Mouse (Mus musculus): ENCODE measurements at regions not wholly inside any gene's neighbourhood (a gene's known extent, or its start where the extent isn't known, plus 50 kb on each side); places are given as distances from the start of the nearest gene placed in this dataset.

GRCm38 (mm10) chr10:111111020-111111419 is 53.5 kb upstream of the Osbpl8 start:
- H3K27me3 ChIP-seq (ENCODE audit: insufficient read depth, poor library complexity, severe bottlenecking): no peaks in the 10 kb centered on the region
- no peaks in the 10 kb centered on the region for H3K36me3 ChIP-seq
- H3K4me3 ChIP-seq: no peak overlapping the region
- H3K4me1 ChIP-seq (replicated peaks): no peaks in the 10 kb centered on the region; the same call in 1 of the 2 replicates
- DNase-seq (ENCODE audit: low spot score): no peak
- no peaks in the 10 kb centered on the region for H3K9me3 ChIP-seq
- H3K27ac ChIP-seq: no peak overlapping the region
- WGBS: 85% methylated on average over 10 of the region's 10 CpGs

- H3K9me3 ChIP-seq: no peaks in the 10 kb centered on the region
- no peaks in the 10 kb centered on the region; the same call in 1 of the 2 replicates for H3K4me1 ChIP-seq (replicated peaks)
- WGBS: 47% methylated on average over 24 of the region's 24 CpGs
- no peaks in the 10 kb centered on the region for H3K36me3 ChIP-seq
- no peak overlapping the region for H3K27ac ChIP-seq
- no peaks in the 10 kb centered on the region for H3K27me3 ChIP-seq (ENCODE audit: insufficient read depth, poor library complexity, severe bottlenecking)
- H3K4me3 ChIP-seq: peak overlapping the region; percentile 36
- peak; percentile 66 for DNase-seq (ENCODE audit: low spot score)
These were observed 55.6 kb upstream of the Osbpl8 start for GRCm38 (mm10) chr10:111108658-111109633.

- Histone ChIP-seq H3K4me3 (no peak overlapping the region), H3K36me3 (no peaks in the 10 kb centered on the region), H3K27ac (no peak overlapping the region), H3K27me3 (ENCODE audit: insufficient read depth, poor library complexity, severe bottlenecking) (no peaks in the 10 kb centered on the region), H3K9me3 (no peaks in the 10 kb centered on the region), H3K4me1 (replicated peaks) (no peaks in the 10 kb centered on the region; the same call in 1 of the 2 replicates)
- 86% methylated on average over 5 of the region's 5 CpGs for WGBS
- no peak for DNase-seq (ENCODE audit: low spot score)
These were observed 56.7 kb upstream of the Osbpl8 start for GRCm38 (mm10) chr10:111107852-111108251.

- no peak overlapping the region for H3K4me3 ChIP-seq
- no peaks in the 10 kb centered on the region for H3K36me3 ChIP-seq
- no peaks in the 10 kb centered on the region; the same call in 1 of the 2 replicates for H3K4me1 ChIP-seq (replicated peaks)
- H3K9me3 ChIP-seq: no peaks in the 10 kb centered on the region
- no peak overlapping the region for H3K27ac ChIP-seq
- DNase-seq (ENCODE audit: low spot score): peak; percentile 47
- 68% methylated on average over 7 of the region's 7 CpGs for WGBS
- no peaks in the 10 kb centered on the region for H3K27me3 ChIP-seq (ENCODE audit: insufficient read depth, poor library complexity, severe bottlenecking)
These were observed 57.2 kb upstream of the Osbpl8 start for GRCm38 (mm10) chr10:111107387-111107786.

GRCm38 (mm10) chr10:111106411-111106810 is 58.1 kb upstream of the Osbpl8 start:
- H3K9me3 ChIP-seq: no peaks in the 10 kb centered on the region
- 78% methylated on average over 5 of the region's 5 CpGs for WGBS

GRCm38 (mm10) chr10:111105662-111106061 is 58.9 kb upstream of the Osbpl8 start:
- Histone ChIP-seq H3K36me3 (no peaks in the 10 kb centered on the region), H3K4me3 (no peak overlapping the region), H3K4me1 (replicated peaks) (no peaks in the 10 kb centered on the region; the same call in 1 of the 2 replicates), H3K27me3 (ENCODE audit: insufficient read depth, poor library complexity, severe bottlenecking) (no peaks in the 10 kb centered on the region), H3K27ac (no peak overlapping the region), H3K9me3 (no peaks in the 10 kb centered on the region)
- no peak for DNase-seq (ENCODE audit: low spot score)
- WGBS: 93% methylated on average over 5 of the region's 5 CpGs

More at GRCm38 (mm10) chr10:111106411-111106810, 58.1 kb upstream of the Osbpl8 start:
- no peaks in the 10 kb centered on the region for H3K27me3 ChIP-seq (ENCODE audit: insufficient read depth, poor library complexity, severe bottlenecking)
- no peaks in the 10 kb centered on the region; the same call in 1 of the 2 replicates for H3K4me1 ChIP-seq (replicated peaks)
- H3K36me3 ChIP-seq: no peaks in the 10 kb centered on the region
- no peak overlapping the region for H3K4me3 ChIP-seq
- H3K27ac ChIP-seq: no peak overlapping the region
- DNase-seq (ENCODE audit: low spot score): no peak

GRCm38 (mm10) chr10:111103512-111103911 is 61.0 kb upstream of the Osbpl8 start:
- Histone ChIP-seq H3K27ac (no peak overlapping the region), H3K27me3 (ENCODE audit: insufficient read depth, poor library complexity, severe bottlenecking) (no peaks in the 10 kb centered on the region), H3K4me1 (replicated peaks) (peaks cover 11% of the 10 kb centered on the region), H3K9me3 (no peaks in the 10 kb centered on the region), H3K36me3 (no peaks in the 10 kb centered on the region), H3K4me3 (no peak overlapping the region)
- WGBS: 82% methylated on average over 5 of the region's 5 CpGs
- DNase-seq (ENCODE audit: low spot score): no peak

- 87% methylated on average over 14 of the region's 14 CpGs for WGBS
- H3K36me3 ChIP-seq: no peaks in the 10 kb centered on the region
- no peak overlapping the region for H3K4me3 ChIP-seq
- H3K27me3 ChIP-seq (ENCODE audit: insufficient read depth, poor library complexity, severe bottlenecking): no peaks in the 10 kb centered on the region
- DNase-seq (ENCODE audit: low spot score): no peak
- no peaks in the 10 kb centered on the region for H3K9me3 ChIP-seq
- H3K4me1 ChIP-seq (replicated peaks): peaks cover 11% of the 10 kb centered on the region
- no peak overlapping the region for H3K27ac ChIP-seq
These were observed 61.5 kb upstream of the Osbpl8 start for GRCm38 (mm10) chr10:111103086-111103485.

- no peak overlapping the region for H3K27ac ChIP-seq
- H3K36me3 ChIP-seq: no peaks in the 10 kb centered on the region
- peaks cover 20% of the 10 kb centered on the region for H3K4me1 ChIP-seq (replicated peaks)
- H3K27me3 ChIP-seq (ENCODE audit: insufficient read depth, poor library complexity, severe bottlenecking): no peaks in the 10 kb centered on the region
- DNase-seq (ENCODE audit: low spot score): no peak
- WGBS: 82% methylated on average over 18 of the region's 18 CpGs
- H3K4me3 ChIP-seq: no peak overlapping the region
- no peaks in the 10 kb centered on the region for H3K9me3 ChIP-seq
These were observed 62.4 kb upstream of the Osbpl8 start for GRCm38 (mm10) chr10:111101901-111102761.

- 43% methylated on average over 7 of the region's 7 CpGs for WGBS
- no peak overlapping the region for H3K4me3 ChIP-seq
- H3K4me1 ChIP-seq (replicated peaks): peaks cover 21% of the 10 kb centered on the region
- no peaks in the 10 kb centered on the region for H3K27me3 ChIP-seq (ENCODE audit: insufficient read depth, poor library complexity, severe bottlenecking)
- no peaks in the 10 kb centered on the region for H3K36me3 ChIP-seq
- peak; percentile 71 for DNase-seq (ENCODE audit: low spot score)
- H3K27ac ChIP-seq: peak overlapping the region; percentile 83
- H3K9me3 ChIP-seq: no peaks in the 10 kb centered on the region
These were observed 64.6 kb upstream of the Osbpl8 start for GRCm38 (mm10) chr10:111099812-111100464.

GRCm38 (mm10) chr10:111099059-111099811 is 65.3 kb upstream of the Osbpl8 start:
- Histone ChIP-seq H3K4me3 (no peak overlapping the region), H3K4me1 (replicated peaks) (peaks cover 24% of the 10 kb centered on the region), H3K27ac (peak overlapping the region; percentile 83), H3K9me3 (no peaks in the 10 kb centered on the region), H3K27me3 (ENCODE audit: insufficient read depth, poor library complexity, severe bottlenecking) (no peaks in the 10 kb centered on the region), H3K36me3 (no peaks in the 10 kb centered on the region)
- 70% methylated on average over 5 of the region's 5 CpGs for WGBS
- DNase-seq (ENCODE audit: low spot score): no peak

GRCm38 (mm10) chr10:111097245-111097644 is 67.3 kb upstream of the Osbpl8 start:
- Histone ChIP-seq H3K27ac (no peak overlapping the region), H3K4me3 (no peak overlapping the region), H3K36me3 (no peaks in the 10 kb centered on the region), H3K4me1 (replicated peaks) (peaks cover 24% of the 10 kb centered on the region), H3K9me3 (no peaks in the 10 kb centered on the region), H3K27me3 (ENCODE audit: insufficient read depth, poor library complexity, severe bottlenecking) (no peaks in the 10 kb centered on the region)
- no peak for DNase-seq (ENCODE audit: low spot score)
- WGBS: 70% methylated on average over 5 of the region's 5 CpGs
